Mouse (Mus musculus) adrenal gland, postnatal 25 days (tissue): ENCODE results near the gene Tead4. TPM values are rescaled to one million over a fixed set of nuclear protein-coding genes. Genes with fewer than 3 reads are reported as not detected.

Experiments
- total RNA-seq: library from RNA; stranded (reverse); gene quantifications from 2 replicates; pipeline ENCODE4 v1.2.3, GENCODE M21; 2021

Tead4 gene
- total RNA-seq, 1 experiment from 2014 or later: 2.4 TPM

Other genes starting within 250 kb of the Tead4 start
- gene Tspan9, start 157.2 kb downstream of the Tead4 start, total RNA-seq: 44.1 and 46.6 TPM in 2 replicates
- gene Tulp3, start 55.0 kb upstream of the Tead4 start, total RNA-seq: 53.8 and 54.2 TPM in 2 replicates
- gene Rhno1, start 62.1 kb upstream of the Tead4 start, total RNA-seq: 24.3 and 25.6 TPM in 2 replicates
- 7.0 and 12.1 TPM in 2 replicates for gene Foxm1, start 62.1 kb upstream of the Tead4 start, total RNA-seq
- gene Tex52, start 74.6 kb upstream of the Tead4 start, total RNA-seq: not detected in 2 replicates
- not detected in 2 replicates for gene Gm44596, start 74.7 kb upstream of the Tead4 start, total RNA-seq
- 3.0 and 4.1 TPM in 2 replicates for gene Nrip2, start 98.5 kb upstream of the Tead4 start, total RNA-seq
- 27.5 and 35.6 TPM in 2 replicates for gene Itfg2, start 124.1 kb upstream of the Tead4 start, total RNA-seq
- 205 and 245 TPM in 2 replicates for gene Fkbp4, start 137.9 kb upstream of the Tead4 start, total RNA-seq
- gene Pzp, start 225.9 kb upstream of the Tead4 start, total RNA-seq: 0.30 and 20.2 TPM in 2 replicates